Mouse (Mus musculus) midbrain, embryonic 12.5 days (tissue): ENCODE data around the gene Apobec4. TPM values are rescaled to one million over a fixed set of nuclear protein-coding genes. Genes with fewer than 3 reads are reported as not detected.

Experiments
- ATAC-seq: fragments of 200-750 bp; cut with Nextera tagmentation; 2 replicates; pipeline ENCODE4 v1.8.0; 2017; ENCODE audit warnings: low read depth, moderate TSS enrichment, moderate library complexity; ENCODE audit not compliant: low FRiP score
- H3K27ac ChIP-seq: fragments of 300-500 bp; sonication (generic); replicated peaks from 2 replicates; pipeline ENCODE4 v1.5.1; 2016; ENCODE audit warnings: mild to moderate bottlenecking
- H3K27me3 ChIP-seq: fragments of 300-500 bp; sonication (generic); 2 replicates; pipeline ENCODE4 v1.6.1; 2016; ENCODE audit warnings: mild to moderate bottlenecking
- H3K36me3 ChIP-seq: fragments of 300-500 bp; sonication (generic); 2 replicates; pipeline ENCODE4 v1.6.1; 2016
- H3K4me1 ChIP-seq: fragments of 300-500 bp; sonication (generic); 2 replicates; pipeline ENCODE4 v1.6.1; 2016
- H3K4me2 ChIP-seq: fragments of 300-500 bp; sonication (generic); replicated peaks from 2 replicates; pipeline ENCODE4 v1.6.1; 2016; ENCODE audit warnings: mild to moderate bottlenecking, moderate library complexity
- H3K4me3 ChIP-seq: fragments of 300-500 bp; sonication (generic); 2 replicates; pipeline ENCODE4 v1.5.1; 2016; ENCODE audit warnings: mild to moderate bottlenecking
- H3K9ac ChIP-seq: fragments of 300-500 bp; sonication (generic); replicated peaks from 2 replicates; pipeline ENCODE4 v1.6.1; 2016; ENCODE audit warnings: mild to moderate bottlenecking, moderate library complexity
- H3K9me3 ChIP-seq: fragments of 300-500 bp; sonication (generic); 2 replicates; pipeline ENCODE4 v1.6.1; 2016; ENCODE audit warnings: mild to moderate bottlenecking
- WGBS: fragments of 180-500 bp; shearing (Covaris S2); methylation state at CpG from one replicate; pipeline ENCODE4 v1.1.7; 2016; 5-methylcytosine and 5-hydroxymethylcytosine counted together
- polyA plus RNA-seq: library from polyadenylated mRNA; unstranded; fragments of >200 nt; fragmentation: Nextera tagmentation; extraction: Ambion mirVana; gene quantifications from 2 replicates; pipeline ENCODE4 v1.2.1, GENCODE M21; 2016

The Apobec4 gene
- polyA plus RNA-seq = not detected in 2 replicates

DNA sequence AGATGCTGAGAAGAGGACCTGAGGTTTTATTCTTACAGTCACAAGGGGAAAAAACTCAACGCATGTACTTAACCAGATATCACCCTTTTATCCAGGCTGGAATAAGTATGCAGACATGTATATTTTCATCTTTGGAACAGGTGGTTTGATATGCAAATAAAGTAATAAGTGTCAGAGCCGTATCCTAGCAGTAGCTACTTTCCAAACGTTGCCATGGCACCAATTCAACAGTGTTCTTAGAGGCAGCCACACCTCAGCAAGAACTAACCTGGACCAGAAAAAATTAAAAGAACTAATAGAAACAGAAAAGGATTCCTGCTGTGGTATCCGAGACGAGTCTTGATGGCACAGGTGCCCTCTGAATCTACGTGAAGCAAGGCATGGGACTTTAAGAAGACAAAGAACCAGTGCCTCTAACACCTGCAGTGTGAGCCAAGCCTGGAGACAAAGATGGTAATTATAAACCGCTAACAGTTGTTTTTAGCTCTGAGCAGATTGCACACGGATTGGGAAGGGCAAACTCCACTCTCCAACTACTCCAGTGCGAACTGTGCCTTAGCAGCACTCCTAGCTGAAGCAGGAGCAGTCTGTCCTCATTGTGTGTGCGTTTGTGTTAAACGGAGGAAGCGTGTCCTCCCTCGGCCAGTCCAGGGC lies at the start of gene Apobec4:
Gene Apobec4, plus strand, starts transcription at position 240 of the 654 bp plus-strand sequence.
- WGBS = 65% methylated on average over 13 of the region's 13 CpGs
- peaks cover 5% of the 10 kb centered on the region; the same call in 1 of the 2 replicates for H3K4me1 ChIP-seq
- no peak within 1 kb of the TSS for H3K4me2 ChIP-seq
- no peak within 1 kb of the TSS for H3K4me3 ChIP-seq
- no peaks in the 10 kb centered on the region for H3K27me3 ChIP-seq
- no peaks in the 10 kb centered on the region for H3K36me3 ChIP-seq
- H3K9me3 ChIP-seq = no peaks in the 10 kb centered on the region
- H3K27ac ChIP-seq = no peak within 1 kb of the TSS
- ATAC-seq = no peak
- no peak within 1 kb of the TSS for H3K9ac ChIP-seq

DNA sequence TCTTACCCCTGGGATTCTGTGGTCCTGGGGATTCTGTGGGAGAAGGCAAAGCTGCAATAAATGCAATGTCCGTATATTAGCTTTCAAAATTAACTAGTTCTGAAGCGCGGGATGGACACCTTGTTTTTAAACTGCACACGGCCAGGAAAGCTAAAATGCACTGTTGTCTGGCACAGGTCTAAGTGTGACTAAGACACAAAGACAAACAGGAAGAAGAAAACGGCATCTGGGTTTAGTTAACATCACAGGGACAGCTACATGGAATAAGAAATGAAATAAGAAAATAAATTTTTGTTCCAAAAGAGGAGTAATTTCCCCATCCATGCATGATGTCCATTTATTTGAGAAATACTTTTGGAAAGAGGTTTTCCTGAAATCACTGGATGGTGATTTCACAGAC lies 49.3 kb upstream of the Apobec4 start:
- 92% methylated on average over 5 of the region's 5 CpGs for WGBS
- Histone ChIP-seq H3K4me3 (no peak overlapping the region), H3K9ac (no peak overlapping the region), H3K27me3 (no peaks in the 10 kb centered on the region), H3K27ac (no peak overlapping the region), H3K36me3 (no peaks in the 10 kb centered on the region), H3K4me2 (no peak overlapping the region), H3K9me3 (no peaks in the 10 kb centered on the region), H3K4me1 (peaks cover 4% of the 10 kb centered on the region)
- ATAC-seq = no peak

DNA sequence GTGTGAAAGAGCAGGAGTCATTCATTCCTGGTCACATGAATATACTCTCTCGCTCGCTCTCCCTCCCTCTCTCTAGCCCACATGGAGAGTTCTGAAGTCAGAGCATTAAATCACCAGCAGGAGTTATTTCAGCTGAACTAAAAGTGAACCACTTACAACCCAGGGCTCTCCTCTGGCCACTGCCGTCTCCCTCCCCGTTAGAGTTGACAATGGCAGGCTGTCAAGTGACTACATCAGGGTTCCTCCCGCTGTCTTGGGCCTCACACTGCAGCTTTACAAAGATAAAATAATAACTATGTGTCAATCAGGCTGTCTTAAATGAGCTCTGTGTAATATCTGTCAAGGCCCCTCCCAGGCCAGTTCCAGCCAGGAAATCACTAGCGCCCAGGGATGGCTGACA lies 47.4 kb upstream of the Apobec4 start:
- Histone ChIP-seq H3K4me2 (no peak overlapping the region), H3K27me3 (no peaks in the 10 kb centered on the region), H3K36me3 (no peaks in the 10 kb centered on the region), H3K9me3 (no peaks in the 10 kb centered on the region), H3K9ac (no peak overlapping the region), H3K4me1 (peaks cover 4% of the 10 kb centered on the region), H3K4me3 (no peak overlapping the region), H3K27ac (no peak overlapping the region)
- 43% methylated on average over 6 of the region's 6 CpGs for WGBS
- ATAC-seq = no peak

DNA sequence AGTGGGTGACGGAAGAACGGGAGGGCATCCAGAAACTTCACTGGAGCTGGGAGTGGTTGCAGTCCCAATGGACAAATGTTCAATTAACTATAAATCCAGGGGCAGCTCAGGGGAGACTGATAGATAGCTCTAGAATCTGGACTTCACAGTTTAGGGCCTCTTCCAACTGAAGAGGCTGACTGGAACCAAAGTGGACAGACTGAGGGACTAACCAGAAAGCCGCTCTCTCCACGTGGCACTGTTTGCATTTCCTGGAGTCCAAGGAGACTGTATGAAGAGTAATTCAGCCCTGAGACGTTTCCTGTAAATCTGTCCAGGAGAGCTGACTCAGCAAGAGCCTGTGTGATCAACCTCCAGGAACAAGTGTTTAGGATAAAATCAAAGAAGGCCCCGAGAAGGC lies 46.4 kb upstream of the Apobec4 start:
- ATAC-seq = no peak
- 76% methylated on average over 6 of the region's 6 CpGs for WGBS

DNA sequence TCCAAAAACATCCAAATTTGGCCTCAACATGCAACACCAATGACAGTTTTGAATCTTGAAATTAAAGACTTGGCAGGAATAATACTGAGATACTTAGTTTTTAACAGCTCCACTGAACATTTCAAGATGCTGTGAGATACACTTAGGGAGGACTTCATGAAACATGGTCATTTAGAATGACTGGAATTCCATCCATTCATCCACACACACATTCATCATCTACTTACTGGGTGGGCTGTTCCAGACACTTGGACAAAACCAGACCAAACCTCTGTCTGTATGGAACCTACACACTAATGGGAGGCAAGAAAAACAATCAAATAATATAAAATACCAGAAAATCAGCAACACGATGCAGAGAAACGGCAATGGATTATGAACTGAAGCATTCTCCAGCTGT lies 42.8 kb upstream of the Apobec4 start:
- Histone ChIP-seq H3K9ac (no peak overlapping the region), H3K27me3 (no peaks in the 10 kb centered on the region), H3K4me3 (no peak overlapping the region), H3K9me3 (no peaks in the 10 kb centered on the region), H3K36me3 (no peaks in the 10 kb centered on the region), H3K4me2 (no peak overlapping the region), H3K27ac (no peak overlapping the region), H3K4me1 (peaks cover 4% of the 10 kb centered on the region)
- no peak for ATAC-seq
- WGBS = 94% methylated on average over 2 of the region's 2 CpGs

More for the DNA sequence above, 46.4 kb upstream of the Apobec4 start:
- Histone ChIP-seq H3K4me2 (no peak overlapping the region), H3K4me3 (no peak overlapping the region), H3K9me3 (no peaks in the 10 kb centered on the region), H3K27me3 (no peaks in the 10 kb centered on the region), H3K36me3 (no peaks in the 10 kb centered on the region), H3K4me1 (peaks cover 4% of the 10 kb centered on the region), H3K9ac (no peak overlapping the region), H3K27ac (no peak overlapping the region)

DNA sequence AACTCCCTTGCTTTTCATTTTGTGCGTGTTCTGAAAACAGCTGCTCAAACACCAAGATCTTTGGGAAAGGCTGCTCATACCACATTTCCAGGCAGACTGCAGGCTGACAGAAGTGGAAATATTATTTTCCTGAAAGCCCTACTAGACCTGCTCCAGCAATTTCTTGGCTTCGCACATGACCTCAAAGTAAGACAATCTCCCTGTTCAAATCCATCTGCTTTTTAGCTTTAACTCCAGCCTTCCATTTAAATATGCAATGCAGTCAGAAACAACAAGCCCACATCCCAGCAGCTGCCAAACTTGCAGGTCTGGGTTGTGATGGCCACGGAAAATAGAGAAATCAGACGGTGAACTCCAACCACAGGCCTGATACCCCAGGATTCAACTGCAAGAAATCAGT lies 39.3 kb upstream of the Apobec4 start:
- Histone ChIP-seq H3K9ac (no peak overlapping the region), H3K4me2 (no peak overlapping the region), H3K4me1 (no peaks in the 10 kb centered on the region), H3K4me3 (no peak overlapping the region), H3K36me3 (no peaks in the 10 kb centered on the region), H3K27me3 (no peaks in the 10 kb centered on the region), H3K27ac (no peak overlapping the region), H3K9me3 (no peaks in the 10 kb centered on the region)
- 93% methylated on average over 4 of the region's 4 CpGs for WGBS
- no peak for ATAC-seq

DNA sequence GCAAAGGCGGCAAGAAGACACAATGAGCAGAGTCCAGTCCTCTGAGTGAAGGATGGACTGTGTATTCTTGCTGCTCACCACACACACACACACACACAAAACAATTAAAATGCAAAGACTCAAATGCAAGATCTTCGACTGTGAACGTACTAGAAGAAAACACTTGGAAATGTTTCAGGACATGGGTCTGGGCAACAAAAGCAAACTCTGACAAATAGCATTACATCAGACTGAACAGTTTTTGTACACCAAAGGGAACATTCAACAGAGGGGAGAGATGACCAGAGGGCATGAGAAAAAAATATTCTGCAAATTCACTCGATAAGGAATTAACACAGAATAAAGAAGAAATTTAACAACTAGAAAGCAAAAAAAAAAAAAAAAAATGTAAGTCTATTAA lies 36.4 kb upstream of the Apobec4 start:
- WGBS = 85% methylated on average over 4 of the region's 4 CpGs
- H3K4me2 ChIP-seq = no peak overlapping the region
- H3K36me3 ChIP-seq = no peaks in the 10 kb centered on the region
- H3K27ac ChIP-seq = no peak overlapping the region
- ATAC-seq = no peak
- no peak overlapping the region for H3K4me3 ChIP-seq
- no peak overlapping the region for H3K9ac ChIP-seq
- no peaks in the 10 kb centered on the region for H3K9me3 ChIP-seq
- H3K27me3 ChIP-seq = no peaks in the 10 kb centered on the region
- no peaks in the 10 kb centered on the region for H3K4me1 ChIP-seq

DNA sequence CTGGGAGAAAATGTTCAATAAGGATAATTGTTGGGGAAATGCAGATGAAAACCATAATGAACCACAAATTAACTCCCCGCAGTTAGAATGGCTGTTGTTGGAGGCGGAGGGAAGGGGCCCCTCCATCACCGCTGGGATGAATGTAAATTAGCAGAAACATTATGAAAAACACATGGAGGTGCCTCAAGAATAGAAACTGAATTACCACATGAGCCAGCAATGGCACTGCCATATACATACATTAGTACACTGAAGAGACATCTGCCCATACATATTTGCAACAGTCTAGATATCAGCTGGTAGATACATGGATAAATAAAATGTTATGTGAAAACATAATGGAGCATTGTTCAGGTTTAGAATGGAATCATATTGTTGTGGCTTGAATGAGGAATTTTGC lies 35.9 kb upstream of the Apobec4 start:
- H3K9me3 ChIP-seq = no peaks in the 10 kb centered on the region
- no peak overlapping the region for H3K4me2 ChIP-seq
- H3K27me3 ChIP-seq = no peaks in the 10 kb centered on the region
- H3K9ac ChIP-seq = no peak overlapping the region
- H3K4me3 ChIP-seq = no peak overlapping the region
- WGBS = 87% methylated on average over 3 of the region's 3 CpGs
- ATAC-seq = no peak
- H3K4me1 ChIP-seq = no peaks in the 10 kb centered on the region
- no peak overlapping the region for H3K27ac ChIP-seq
- no peaks in the 10 kb centered on the region for H3K36me3 ChIP-seq

DNA sequence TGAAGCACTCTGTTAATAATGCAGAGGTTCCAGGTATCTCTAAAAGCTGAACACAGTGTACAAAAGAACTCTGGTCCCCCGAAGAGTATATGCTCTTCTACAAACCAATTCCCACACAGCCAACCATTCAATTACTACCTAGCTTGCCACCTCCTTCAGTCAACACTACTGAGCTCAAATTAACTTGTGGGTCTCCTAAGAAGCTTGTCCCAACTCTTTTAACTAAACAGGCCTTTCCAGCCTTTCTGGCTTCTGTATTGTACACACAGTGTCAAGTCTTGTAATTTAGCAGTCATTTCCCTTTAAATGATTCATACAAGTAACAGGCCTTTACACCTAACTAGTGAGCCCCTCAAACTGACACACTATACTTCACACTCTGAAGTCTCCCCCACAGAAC lies 33.0 kb upstream of the Apobec4 start:
- WGBS = 100% methylated on average over 1 of the region's 1 CpGs

DNA sequence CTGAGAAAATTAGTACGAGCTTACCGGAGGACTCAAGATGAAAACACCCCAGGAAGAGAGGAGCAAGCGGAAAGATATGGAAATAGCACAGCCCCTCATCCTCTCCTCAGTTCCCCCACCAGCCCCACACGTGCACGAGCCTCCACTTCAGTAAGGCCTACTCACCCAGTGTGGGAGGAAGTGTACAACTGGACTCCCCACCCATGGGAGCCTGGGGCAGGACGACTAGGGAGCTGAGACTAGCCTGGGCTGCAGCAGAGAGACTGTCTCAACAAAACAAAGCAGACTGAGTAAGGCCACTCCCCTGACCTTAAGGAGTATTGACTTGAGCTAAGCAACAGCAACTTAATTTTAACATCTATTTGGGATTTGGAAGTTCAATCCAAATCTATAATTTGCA lies 32.2 kb upstream of the Apobec4 start:
- Histone ChIP-seq H3K36me3 (no peaks in the 10 kb centered on the region), H3K27me3 (no peaks in the 10 kb centered on the region), H3K4me1 (no peaks in the 10 kb centered on the region), H3K4me3 (no peak overlapping the region), H3K27ac (no peak overlapping the region), H3K9me3 (no peaks in the 10 kb centered on the region), H3K9ac (no peak overlapping the region), H3K4me2 (no peak overlapping the region)
- 62% methylated on average over 6 of the region's 6 CpGs for WGBS
- no peak for ATAC-seq

More for the DNA sequence above, 33.0 kb upstream of the Apobec4 start:
- Histone ChIP-seq H3K36me3 (no peaks in the 10 kb centered on the region), H3K4me3 (no peak overlapping the region), H3K27me3 (no peaks in the 10 kb centered on the region), H3K27ac (no peak overlapping the region), H3K4me2 (no peak overlapping the region), H3K4me1 (no peaks in the 10 kb centered on the region), H3K9ac (no peak overlapping the region), H3K9me3 (no peaks in the 10 kb centered on the region)
- ATAC-seq = no peak

DNA sequence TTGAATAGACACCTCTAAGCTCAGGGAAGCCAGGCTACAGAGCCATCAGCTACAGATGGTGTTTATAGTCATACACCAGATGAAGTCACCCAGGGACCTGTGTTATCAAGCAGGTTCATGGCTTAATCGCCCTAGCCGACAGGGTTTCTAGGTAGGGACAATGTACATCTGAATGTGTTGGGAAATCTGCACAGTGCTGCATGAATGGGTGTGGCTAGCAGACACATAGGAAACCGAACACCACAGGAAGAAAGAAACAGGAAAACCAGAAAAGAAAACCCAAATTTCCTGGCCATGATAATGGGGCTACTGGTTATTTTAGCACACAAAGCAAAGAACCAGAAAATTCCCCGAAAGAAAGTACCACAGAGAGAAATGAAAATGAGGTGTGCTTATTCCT lies 29.4 kb upstream of the Apobec4 start:
- 90% methylated on average over 4 of the region's 4 CpGs for WGBS
- no peaks in the 10 kb centered on the region for H3K36me3 ChIP-seq
- H3K4me2 ChIP-seq = no peak overlapping the region
- ATAC-seq = no peak
- H3K27me3 ChIP-seq = no peaks in the 10 kb centered on the region
- H3K4me3 ChIP-seq = no peak overlapping the region
- no peaks in the 10 kb centered on the region for H3K4me1 ChIP-seq
- H3K9me3 ChIP-seq = no peaks in the 10 kb centered on the region
- H3K27ac ChIP-seq = no peak overlapping the region
- no peak overlapping the region for H3K9ac ChIP-seq

DNA sequence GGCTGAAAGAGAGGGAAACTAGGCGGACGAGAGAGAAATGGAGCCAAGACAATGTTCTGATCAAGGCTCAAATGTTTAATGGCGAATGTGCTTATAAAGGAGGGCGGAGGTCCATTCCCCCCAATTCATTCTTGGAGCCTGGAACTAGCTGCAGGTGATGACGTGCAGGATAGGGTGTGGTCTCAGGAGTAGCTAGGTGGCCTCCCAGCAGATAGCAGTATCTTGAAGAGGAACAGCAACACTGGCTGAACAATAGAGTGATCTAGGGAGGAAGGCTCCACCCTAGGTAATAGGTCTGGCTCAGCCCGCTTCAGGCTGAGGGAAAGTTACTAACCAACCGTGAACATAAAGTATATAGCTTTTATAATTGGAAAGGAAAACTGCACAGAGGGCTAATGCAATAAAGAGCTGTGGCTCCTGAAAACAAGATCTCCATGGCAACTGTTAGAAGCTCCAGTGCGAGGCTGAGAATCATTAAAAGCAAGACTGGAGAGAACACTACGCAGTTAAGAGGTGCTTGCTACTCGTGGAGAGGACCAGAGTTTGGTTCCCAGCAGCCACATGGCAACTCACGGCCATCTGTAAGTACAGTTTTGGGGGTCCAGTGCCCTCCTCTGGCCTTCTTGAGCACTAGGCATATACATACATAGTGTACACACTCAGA lies 28.7 kb upstream of the Apobec4 start:
- no peak overlapping the region for H3K27ac ChIP-seq
- no peak overlapping the region for H3K4me3 ChIP-seq
- ATAC-seq = no peak
- H3K36me3 ChIP-seq = no peaks in the 10 kb centered on the region
- 89% methylated on average over 11 of the region's 11 CpGs for WGBS
- no peak overlapping the region for H3K4me2 ChIP-seq
- H3K27me3 ChIP-seq = no peaks in the 10 kb centered on the region
- H3K4me1 ChIP-seq = no peaks in the 10 kb centered on the region
- no peak overlapping the region for H3K9ac ChIP-seq
- no peaks in the 10 kb centered on the region for H3K9me3 ChIP-seq

DNA sequence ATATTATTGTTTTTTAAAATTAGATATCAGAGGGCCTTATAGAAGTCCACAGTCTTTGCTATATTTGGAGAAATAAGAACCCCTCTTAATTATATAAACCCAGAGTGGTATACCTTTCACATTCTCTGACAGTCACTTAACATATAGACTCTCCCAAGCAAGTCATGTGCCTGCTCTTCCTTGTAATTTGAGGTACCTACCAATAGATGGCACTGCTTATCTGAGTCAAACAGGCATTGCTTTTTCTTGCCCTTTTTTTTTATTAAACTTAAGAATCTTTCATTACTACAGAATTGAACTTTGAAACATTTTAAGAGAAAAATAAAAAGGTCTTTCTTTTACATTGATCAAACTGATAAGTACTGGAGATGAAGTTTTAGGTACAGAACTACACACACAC lies 26.1 kb upstream of the Apobec4 start:
- no peak overlapping the region for H3K4me3 ChIP-seq
- ATAC-seq = no peak
- no peaks in the 10 kb centered on the region for H3K4me1 ChIP-seq
- H3K36me3 ChIP-seq = no peaks in the 10 kb centered on the region
- H3K9ac ChIP-seq = no peak overlapping the region
- no peaks in the 10 kb centered on the region for H3K27me3 ChIP-seq
- no peak overlapping the region for H3K4me2 ChIP-seq
- no peaks in the 10 kb centered on the region for H3K9me3 ChIP-seq
- no peak overlapping the region for H3K27ac ChIP-seq
